Mouse (Mus musculus) lung, postnatal 0 days (tissue): ENCODE data around the gene Rabl3. TPM values are rescaled to one million over a fixed set of nuclear protein-coding genes. Genes with fewer than 3 reads are reported as not detected.

Experiments used
- ATAC-seq: fragments of 200-750 bp; cut with Nextera tagmentation; 2 replicates; pipeline ENCODE4 v1.8.0; 2017; ENCODE audit warnings: moderate library complexity
- DNase-seq: peaks from one replicate; pipeline ENCODE4 v3.0.0-alpha.2; 2016; ENCODE audit warnings: low spot score
- H3K27ac ChIP-seq: fragments of 300-500 bp; sonication (generic); 2 replicates; pipeline ENCODE4 v1.5.1; 2014; ENCODE audit warnings: antibody characterized with exemption, mild to moderate bottlenecking, low read length, mixed read lengths
- H3K27me3 ChIP-seq: fragments of 300-500 bp; sonication (generic); replicated peaks from 2 replicates; pipeline ENCODE4 v1.6.1; 2014; ENCODE audit warnings: low read length, mixed read lengths; ENCODE audit not compliant: insufficient read depth
- H3K36me3 ChIP-seq: fragments of 300-500 bp; sonication (generic); 2 replicates; pipeline ENCODE4 v1.6.1; 2014; ENCODE audit warnings: low read length, mixed read lengths; ENCODE audit not compliant: insufficient read depth
- H3K4me1 ChIP-seq: fragments of 300-500 bp; sonication (generic); 2 replicates; pipeline ENCODE4 v1.6.1; 2014; ENCODE audit warnings: antibody characterized with exemption, low read depth, low read length, mixed read lengths; ENCODE audit not compliant: insufficient read depth
- H3K4me2 ChIP-seq: fragments of 300-500 bp; sonication (generic); replicated peaks from 2 replicates; pipeline ENCODE4 v1.6.1; 2014; ENCODE audit warnings: low read depth, mild to moderate bottlenecking, low read length, moderate library complexity, mixed read lengths
- H3K4me3 ChIP-seq: fragments of 300-500 bp; sonication (generic); 2 replicates; pipeline ENCODE4 v1.5.1; 2014; ENCODE audit warnings: low read depth, low read length
- H3K9ac ChIP-seq: fragments of 300-500 bp; sonication (generic); replicated peaks from 2 replicates; pipeline ENCODE4 v1.6.1; 2014; ENCODE audit warnings: low read depth, mild to moderate bottlenecking
- H3K9me3 ChIP-seq: fragments of 300-500 bp; sonication (generic); 2 replicates; pipeline ENCODE4 v1.6.1; 2016; ENCODE audit warnings: low read length, mixed read lengths
- CTCF ChIP-seq: IDR thresholded peaks from 2 replicates; pipeline ENCODE4 v1.5.1; 2016; ENCODE audit warnings: antibody characterized with exemption, mild to moderate bottlenecking
- EP300 ChIP-seq: IDR thresholded peaks from 2 replicates; pipeline ENCODE4 v1.6.1; 2016; ENCODE audit warnings: antibody characterized with exemption, mild to moderate bottlenecking, control low read depth
- WGBS: fragments of 180-500 bp; shearing (Covaris S2); extraction: QIAGEN DNeasy Blood & Tissue Kit; methylation state at CpG from one replicate; pipeline ENCODE4 v1.1.7; 2014; 5-methylcytosine and 5-hydroxymethylcytosine counted together
- polyA plus RNA-seq: library from polyadenylated mRNA; unstranded; fragments of >200 nt; fragmentation: Nextera tagmentation; extraction: Ambion mirVana; gene quantifications from 2 replicates; pipeline ENCODE4 v1.2.1, GENCODE M21; 2015

Gene Rabl3
- polyA plus RNA-seq, 1 experiment from 2014 or later, result 11.3 TPM

DNA sequence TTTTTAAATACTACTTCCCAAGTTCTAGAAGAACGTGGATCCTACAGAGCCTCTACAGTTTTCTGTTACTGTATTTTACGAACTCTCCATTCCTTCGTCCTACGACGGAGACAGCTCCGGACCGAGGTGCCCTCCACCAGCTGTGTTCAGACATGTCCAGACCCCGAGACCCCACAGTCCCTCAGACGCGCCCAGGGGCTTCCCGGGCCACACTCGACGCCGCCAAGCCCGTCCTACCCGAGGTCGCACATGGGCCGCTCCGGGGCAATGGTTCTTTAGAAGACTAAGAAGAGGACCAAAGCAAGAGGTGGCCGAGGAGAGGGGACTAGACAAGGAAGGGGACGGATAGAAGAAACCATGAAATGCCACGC is 460 bp upstream of the Rabl3 start:
- Histone ChIP-seq H3K4me3 (peak overlapping the region; percentile 61), H3K4me1 (peaks cover 7% of the 10 kb centered on the region; the same call in 1 of the 2 replicates), H3K36me3 (no peaks in the 10 kb centered on the region; the same call in 1 of the 2 replicates), H3K27me3 (no peaks in the 10 kb centered on the region), H3K4me2 (peak overlapping the region; percentile 84), H3K9ac (peak overlapping the region; percentile 82), H3K27ac (peak overlapping the region; percentile 81), H3K9me3 (no peaks in the 10 kb centered on the region)
- TF ChIP-seq EP300 (no peak), CTCF (no peak)
- peak; percentile 25 for ATAC-seq
- under 1% methylated on average over 22 of the region's 22 CpGs for WGBS
- no peak for DNase-seq

DNA sequence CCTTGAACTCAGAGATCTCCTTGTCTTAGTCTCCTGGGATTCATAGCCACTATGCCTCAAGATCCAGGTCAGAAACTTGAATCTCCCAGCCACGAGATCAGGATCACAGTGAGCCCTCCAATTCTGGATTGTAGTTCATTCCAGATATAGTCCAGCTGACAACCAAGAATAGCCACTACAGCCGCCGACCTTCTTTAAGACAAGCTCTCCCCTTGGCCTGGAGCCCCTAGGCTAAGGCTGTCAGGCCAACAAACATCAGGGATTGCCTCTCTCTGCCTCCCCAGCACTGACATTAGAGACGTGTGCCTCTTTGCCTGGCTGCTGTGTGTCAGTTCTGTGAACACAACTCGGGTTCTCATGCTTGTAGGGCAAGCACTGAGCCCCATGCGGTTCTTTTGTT is 1.1 kb downstream of the Rabl3 start:
- H3K4me3 ChIP-seq, result no peak overlapping the region
- H3K4me2 ChIP-seq, result peak overlapping the region; percentile 67; the same call in 1 of the 2 replicates
- peaks cover 7% of the 10 kb centered on the region; the same call in 1 of the 2 replicates for H3K4me1 ChIP-seq
- WGBS, result 80% methylated on average over 6 of the region's 6 CpGs
- H3K9me3 ChIP-seq, result no peaks in the 10 kb centered on the region
- H3K27me3 ChIP-seq, result no peaks in the 10 kb centered on the region
- H3K9ac ChIP-seq, result no peak overlapping the region
- DNase-seq (no peak), ATAC-seq (no peak)
- H3K36me3 ChIP-seq, result no peaks in the 10 kb centered on the region; the same call in 1 of the 2 replicates
- TF ChIP-seq CTCF, result no peak
- no peak for TF ChIP-seq EP300
- H3K27ac ChIP-seq, result no peak overlapping the region

DNA sequence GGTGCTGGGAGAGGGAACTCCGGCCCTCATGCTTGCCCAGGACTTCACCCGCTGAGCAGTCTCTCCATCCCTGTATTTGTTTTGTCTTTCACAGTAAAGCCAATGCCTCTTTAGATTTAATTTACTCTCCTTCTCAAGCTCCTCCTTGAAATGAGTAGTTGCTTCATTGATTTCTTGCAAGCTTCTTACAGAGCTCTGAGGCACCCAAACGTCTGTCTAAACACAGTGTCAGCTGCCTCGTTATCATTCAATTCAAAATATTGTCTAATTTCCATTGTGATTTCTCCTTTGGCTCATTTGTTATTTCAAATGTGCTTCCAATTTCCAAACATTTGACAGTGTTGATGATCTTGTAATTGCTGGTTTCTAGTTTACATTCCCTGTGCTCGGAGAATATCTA is 6.6 kb downstream of the Rabl3 start:
- Histone ChIP-seq H3K27ac (no peak overlapping the region), H3K36me3 (no peaks in the 10 kb centered on the region; the same call in 1 of the 2 replicates), H3K9ac (no peak overlapping the region), H3K4me2 (no peak overlapping the region), H3K9me3 (no peaks in the 10 kb centered on the region), H3K4me3 (no peak overlapping the region), H3K27me3 (no peaks in the 10 kb centered on the region), H3K4me1 (no peaks in the 10 kb centered on the region)
- no peak for DNase-seq
- no peak for ATAC-seq
- WGBS, result 73% methylated on average over 5 of the region's 5 CpGs
- no peak for TF ChIP-seq CTCF
- TF ChIP-seq EP300, result no peak

DNA sequence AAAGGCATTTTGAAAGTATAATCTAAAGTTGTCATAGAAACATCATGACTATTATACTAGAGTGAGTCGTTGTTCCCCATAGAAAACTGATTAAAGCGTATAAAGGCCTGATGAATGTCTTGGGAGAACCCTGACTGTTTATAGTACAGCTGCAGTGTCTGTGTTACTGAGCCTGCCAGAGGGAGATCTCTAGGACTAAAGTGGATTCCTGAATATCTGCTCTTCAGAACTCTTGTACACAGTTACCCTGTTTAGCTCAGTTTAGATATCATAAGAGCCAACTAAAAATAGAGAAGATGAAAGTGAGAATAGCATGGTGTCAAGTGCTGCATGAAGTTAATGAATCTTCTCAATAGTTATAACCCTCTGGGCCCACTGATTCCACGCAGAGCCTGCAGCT is 10.6 kb downstream of the Rabl3 start:
- H3K4me1 ChIP-seq, result no peaks in the 10 kb centered on the region
- TF ChIP-seq EP300 (no peak), CTCF (no peak)
- 79% methylated on average over 3 of the region's 3 CpGs for WGBS
- no peak overlapping the region for H3K9ac ChIP-seq
- H3K4me2 ChIP-seq, result no peak overlapping the region
- no peaks in the 10 kb centered on the region for H3K27me3 ChIP-seq
- no peaks in the 10 kb centered on the region for H3K9me3 ChIP-seq
- DNase-seq, result no peak
- no peaks in the 10 kb centered on the region for H3K36me3 ChIP-seq
- H3K27ac ChIP-seq, result no peak overlapping the region
- ATAC-seq, result no peak
- no peak overlapping the region for H3K4me3 ChIP-seq

DNA sequence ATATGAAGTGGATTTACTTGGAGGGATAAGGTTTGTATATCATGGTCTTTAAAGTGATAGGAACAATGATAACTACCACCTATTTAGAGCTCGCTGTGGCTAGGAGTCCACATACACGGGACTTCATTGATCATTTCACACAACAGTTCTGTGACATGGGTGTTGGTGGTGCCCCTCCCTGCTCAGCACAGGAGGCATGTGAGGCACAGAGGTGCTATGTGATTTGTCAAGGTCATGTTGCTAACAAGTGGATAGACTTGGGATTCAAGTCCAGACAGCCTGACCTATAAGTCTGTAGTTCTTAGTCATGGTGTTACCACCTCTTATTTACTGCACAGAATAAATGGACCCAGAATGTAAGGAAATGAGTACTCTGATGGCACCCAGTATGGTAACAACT is 11.3 kb downstream of the Rabl3 start:
- Histone ChIP-seq H3K27me3 (no peaks in the 10 kb centered on the region), H3K4me2 (no peak overlapping the region)
- no peak for ATAC-seq

DNA sequence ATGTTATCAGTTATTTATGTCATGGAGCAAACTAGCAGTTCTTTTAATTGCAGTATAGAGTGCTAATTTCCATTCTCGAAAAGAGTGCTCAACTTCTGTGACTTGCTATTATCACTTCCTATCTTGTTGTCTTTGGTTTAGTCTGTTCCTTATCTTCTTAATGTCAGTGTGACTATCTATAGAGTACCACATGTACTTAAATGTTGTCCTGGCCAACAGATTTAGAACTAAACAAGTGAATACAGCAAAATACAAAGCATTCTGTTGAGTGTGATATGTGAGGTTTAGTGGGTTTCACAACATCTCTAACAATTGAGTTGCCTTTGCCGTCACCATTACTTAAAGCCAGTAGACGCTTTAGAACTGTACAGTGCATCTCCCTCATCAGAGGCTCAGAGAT is 13.1 kb downstream of the Rabl3 start:
- Histone ChIP-seq H3K9ac (no peak overlapping the region), H3K36me3 (0 out of 2 replicates have a peak, but pooled peaks cover 4% of the 10 kb centered on the region), H3K9me3 (no peaks in the 10 kb centered on the region), H3K27me3 (no peaks in the 10 kb centered on the region), H3K4me3 (no peak overlapping the region), H3K27ac (no peak overlapping the region), H3K4me2 (no peak overlapping the region), H3K4me1 (no peaks in the 10 kb centered on the region)
- DNase-seq (no peak), ATAC-seq (no peak)
- WGBS, result 89% methylated on average over 3 of the region's 3 CpGs
- TF ChIP-seq EP300 (no peak), CTCF (no peak)

More for the DNA sequence above, 11.3 kb downstream of the Rabl3 start:
- Histone ChIP-seq H3K36me3 (no peaks in the 10 kb centered on the region), H3K9me3 (no peaks in the 10 kb centered on the region), H3K9ac (no peak overlapping the region), H3K27ac (no peak overlapping the region), H3K4me3 (no peak overlapping the region), H3K4me1 (no peaks in the 10 kb centered on the region)
- no peak for DNase-seq
- WGBS, result 89% methylated on average over 2 of the region's 2 CpGs
- TF ChIP-seq EP300 (no peak), CTCF (no peak)

DNA sequence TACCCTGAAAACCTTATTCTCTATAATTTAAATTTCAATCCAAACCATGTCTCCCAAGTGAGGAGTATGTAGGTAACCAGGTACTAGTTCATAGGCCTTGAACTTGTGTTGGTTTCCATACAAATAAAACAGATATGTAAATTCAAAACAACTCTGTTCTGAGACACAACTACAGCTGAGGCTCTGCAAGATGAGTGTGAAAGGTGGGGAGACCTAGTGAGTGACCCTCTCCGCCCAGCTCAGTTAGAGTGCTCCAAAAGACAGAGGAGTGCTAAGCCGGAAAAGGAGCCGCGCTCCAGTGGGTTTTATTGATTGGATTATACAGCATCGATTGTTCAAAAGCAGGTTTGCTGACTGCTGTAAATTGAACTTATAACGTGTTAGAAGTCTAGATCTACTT is 22.7 kb downstream of the Rabl3 start:
- Histone ChIP-seq H3K9me3 (no peaks in the 10 kb centered on the region), H3K9ac (no peak overlapping the region), H3K27ac (no peak overlapping the region), H3K4me1 (no peaks in the 10 kb centered on the region), H3K4me2 (no peak overlapping the region), H3K27me3 (no peaks in the 10 kb centered on the region), H3K4me3 (no peak overlapping the region), H3K36me3 (0 out of 2 replicates have a peak, but pooled peaks cover 7% of the 10 kb centered on the region)
- TF ChIP-seq EP300 (no peak), CTCF (no peak)
- ATAC-seq (no peak), DNase-seq (no peak)
- 89% methylated on average over 6 of the region's 6 CpGs for WGBS
